Mouse (Mus musculus) layer of hippocampus, postnatal 10 days (tissue): Measurements from ENCODE around the gene Ttll6. TPM values are rescaled to one million over a fixed set of nuclear protein-coding genes. Genes with fewer than 3 reads are reported as not detected.
A peak's percentile ranks its signal among the peaks of the same experiment; 100 is the strongest.

Source experiments
- DNase-seq, 2 experiments: peaks; one replicate each; pipeline ENCODE4 v3.0.0; 2021; ENCODE audit warnings: low spot score in 2 of 2
- total RNA-seq, 2 experiments: library from RNA; stranded (reverse); gene quantifications; 2 replicates each; pipeline ENCODE4 v1.2.3; 2021

Gene Ttll6
- total RNA-seq, 2 experiments from 2014 or later: 0.42 to 0.55 TPM

- DNase-seq: no peak
These were observed 31.2 kb downstream of the Ttll6 start for GRCm38 (mm10) chr11:96164769-96165168.

GRCm38 (mm10) chr11:96168125-96168524 is 34.5 kb downstream of the Ttll6 start:
- DNase-seq: no peak

- DNase-seq: peak; percentile 42 to 52
These were observed 35.4 kb downstream of the Ttll6 start for GRCm38 (mm10) chr11:96169016-96169415.

- DNase-seq: no peak
These were observed 37.3 kb downstream of the Ttll6 start for GRCm38 (mm10) chr11:96170711-96171379.

GRCm38 (mm10) chr11:96171601-96172000 is 38.0 kb downstream of the Ttll6 start:
- DNase-seq: no peak

- no peak for DNase-seq
These were observed 39.1 kb downstream of the Ttll6 start for GRCm38 (mm10) chr11:96172511-96173287.

- DNase-seq: no peak
These were observed 39.8 kb downstream of the Ttll6 start for GRCm38 (mm10) chr11:96173288-96173840.

- no peak for DNase-seq
These were observed 41.3 kb downstream of the Ttll6 start for GRCm38 (mm10) chr11:96174881-96175280.

GRCm38 (mm10) chr11:96175511-96175910 is 41.9 kb downstream of the Ttll6 start:
- no peak for DNase-seq

- DNase-seq: no peak
These were observed 42.5 kb downstream of the Ttll6 start for GRCm38 (mm10) chr11:96175951-96176530.

- no peak for DNase-seq
These were observed 43.3 kb downstream of the Ttll6 start for GRCm38 (mm10) chr11:96176841-96177240.

- no peak for DNase-seq
These were observed 44.1 kb downstream of the Ttll6 start for GRCm38 (mm10) chr11:96177546-96178174.

GRCm38 (mm10) chr11:96178356-96178755 is 44.8 kb downstream of the Ttll6 start:
- DNase-seq: no peak

GRCm38 (mm10) chr11:96178911-96179503 is 45.4 kb downstream of the Ttll6 start:
- DNase-seq: no peak

- DNase-seq: no peak
These were observed 47.5 kb downstream of the Ttll6 start for GRCm38 (mm10) chr11:96181061-96181460.

GRCm38 (mm10) chr11:96184233-96184632 is 50.6 kb downstream of the Ttll6 start:
- DNase-seq: no peak

GRCm38 (mm10) chr11:96187321-96187720 is 53.7 kb downstream of the Ttll6 start:
- DNase-seq: no peak

- DNase-seq: no peak
These were observed 56.4 kb downstream of the Ttll6 start for GRCm38 (mm10) chr11:96189810-96190522.

GRCm38 (mm10) chr11:96191132-96191531 is 57.5 kb downstream of the Ttll6 start:
- DNase-seq: no peak
